Mouse (Mus musculus) hindbrain, embryonic 14.5 days (tissue): ENCODE results near the gene Rpap2. TPM values are rescaled to one million over a fixed set of nuclear protein-coding genes. Genes with fewer than 3 reads are reported as not detected.

Source experiments
- ATAC-seq: fragments of 200-750 bp; cut with Nextera tagmentation; 2 replicates; pipeline ENCODE4 v1.8.0; 2017; ENCODE audit warnings: moderate number of reproducible peaks, mild to moderate bottlenecking, moderate TSS enrichment, moderate library complexity; ENCODE audit not compliant: low FRiP score
- DNase-seq: peaks from one replicate; pipeline ENCODE4 v3.0.0-alpha.2; 2015; ENCODE audit warnings: low spot score
- H3K27ac ChIP-seq: fragments of 300-500 bp; sonication (generic); 2 replicates; pipeline ENCODE4 v1.5.1; 2014; ENCODE audit warnings: mild to moderate bottlenecking, moderate library complexity
- H3K27me3 ChIP-seq: fragments of 300-500 bp; sonication (generic); 2 replicates; pipeline ENCODE4 v1.6.1; 2014; ENCODE audit warnings: mild to moderate bottlenecking, low read length, mixed read lengths; ENCODE audit not compliant: control insufficient read depth, insufficient read depth
- H3K36me3 ChIP-seq: fragments of 300-500 bp; sonication (generic); replicated peaks from 2 replicates; pipeline ENCODE4 v1.6.1; 2014; ENCODE audit not compliant: control insufficient read depth, insufficient read depth
- H3K4me1 ChIP-seq: fragments of 300-500 bp; sonication (generic); replicated peaks from 2 replicates; pipeline ENCODE4 v1.6.1; 2014; ENCODE audit warnings: antibody characterized with exemption, low read length, mixed read lengths; ENCODE audit not compliant: control insufficient read depth, insufficient read depth
- H3K4me2 ChIP-seq: fragments of 300-500 bp; sonication (generic); replicated peaks from 2 replicates; pipeline ENCODE4 v1.6.1; 2014; ENCODE audit warnings: mild to moderate bottlenecking, moderate library complexity
- H3K4me3 ChIP-seq: fragments of 300-500 bp; sonication (generic); replicated peaks from 2 replicates; pipeline ENCODE4 v1.5.1; 2014; ENCODE audit warnings: mild to moderate bottlenecking, low read length
- H3K9ac ChIP-seq: fragments of 300-500 bp; sonication (generic); 2 replicates; pipeline ENCODE4 v1.6.1; 2014
- H3K9me3 ChIP-seq: fragments of 300-500 bp; sonication (generic); 2 replicates; pipeline ENCODE4 v1.6.1; 2016; ENCODE audit warnings: low read length; ENCODE audit not compliant: control insufficient read depth
- WGBS: fragments of 180-500 bp; shearing (Covaris S2); extraction: QIAGEN DNeasy Blood & Tissue Kit; methylation state at CpG from one replicate; pipeline ENCODE4 v1.1.7; 2014; 5-methylcytosine and 5-hydroxymethylcytosine counted together
- polyA plus RNA-seq: library from polyadenylated mRNA; unstranded; fragments of >200 nt; fragmentation: Nextera tagmentation; extraction: Ambion mirVana; gene quantifications from 2 replicates; pipeline ENCODE4 v1.2.1, GENCODE M21; 2014

Rpap2 gene
- polyA plus RNA-seq, 1 experiment from 2014 or later = 26.6 TPM

DNA sequence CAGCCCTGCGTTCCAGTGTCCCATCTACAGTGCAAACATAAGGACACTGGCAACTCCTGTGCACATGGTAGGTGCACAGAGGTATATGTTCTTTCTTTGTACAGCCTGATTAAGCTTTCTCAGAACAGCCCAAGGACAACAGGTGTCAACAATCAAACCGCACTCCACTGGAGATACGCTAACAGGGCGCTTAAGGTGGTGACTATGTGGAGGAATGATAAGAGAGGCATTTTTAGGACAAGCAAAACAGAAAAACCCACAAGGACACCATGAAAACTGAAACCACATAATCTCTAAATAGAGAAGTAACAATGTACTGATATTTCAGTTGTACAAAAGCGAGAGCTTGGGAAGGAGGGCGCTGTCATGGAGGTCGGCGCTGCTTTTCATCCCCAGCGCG, 103.7 kb downstream of the Rpap2 start:
- H3K36me3 ChIP-seq = no peaks in the 10 kb centered on the region
- H3K27ac ChIP-seq = no peak overlapping the region
- no peaks in the 10 kb centered on the region for H3K4me1 ChIP-seq
- DNase-seq (no peak), ATAC-seq (no peak)
- H3K27me3 ChIP-seq = no peaks in the 10 kb centered on the region
- no peak overlapping the region for H3K9ac ChIP-seq
- no peaks in the 10 kb centered on the region for H3K9me3 ChIP-seq
- no peak overlapping the region for H3K4me3 ChIP-seq
- WGBS = 93% methylated on average over 10 of the region's 10 CpGs
- no peak overlapping the region for H3K4me2 ChIP-seq

DNA sequence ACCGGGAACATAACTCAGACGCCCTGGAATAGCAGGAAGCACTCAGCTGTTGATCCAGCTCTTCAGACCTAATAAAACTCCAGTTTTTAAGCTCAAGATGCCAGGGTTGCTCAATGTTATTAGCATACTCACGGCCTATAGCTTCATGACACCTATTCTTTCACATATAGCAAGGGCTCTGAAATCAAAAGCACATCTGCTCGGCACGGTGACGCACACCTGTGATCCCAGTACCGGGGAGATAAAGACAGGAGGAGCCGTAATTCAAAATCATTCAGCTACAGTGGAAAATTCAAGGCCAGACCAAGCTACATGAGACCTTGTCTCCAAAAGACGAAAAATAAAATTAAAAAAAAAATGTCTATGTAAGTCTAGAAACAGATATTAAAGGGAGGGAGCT, 104.5 kb downstream of the Rpap2 start:
- no peak overlapping the region for H3K9ac ChIP-seq

DNA sequence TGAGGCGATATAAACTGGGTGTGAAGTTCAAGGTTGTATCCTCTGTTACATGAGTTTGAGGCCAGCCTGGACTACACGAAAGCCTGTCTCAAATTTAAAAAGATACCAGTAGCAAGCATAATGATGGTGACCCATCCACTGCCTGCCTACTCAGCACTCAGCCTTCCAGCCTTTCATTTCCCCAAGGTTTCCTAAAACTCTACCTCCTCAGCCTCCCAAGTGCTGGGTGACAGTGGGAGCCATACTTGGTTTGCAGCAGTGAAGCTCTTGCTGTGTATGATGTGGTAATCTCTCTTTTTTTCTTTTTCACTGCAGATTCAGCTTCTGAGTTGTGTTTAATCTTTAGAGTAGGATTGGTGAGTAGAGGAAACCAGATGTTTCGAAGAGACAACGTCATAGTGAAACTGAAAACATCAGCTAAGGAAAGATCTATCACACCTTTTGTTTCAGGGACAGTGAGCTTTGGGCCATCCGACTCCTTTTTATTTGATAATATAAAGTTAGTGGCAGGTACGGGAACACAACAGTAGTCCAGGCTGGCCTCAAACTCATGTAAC, 106.1 kb downstream of the Rpap2 start:
- Histone ChIP-seq H3K9ac (no peak overlapping the region), H3K4me1 (no peaks in the 10 kb centered on the region), H3K9me3 (no peaks in the 10 kb centered on the region), H3K27me3 (no peaks in the 10 kb centered on the region), H3K4me3 (no peak overlapping the region), H3K27ac (no peak overlapping the region), H3K36me3 (no peaks in the 10 kb centered on the region), H3K4me2 (no peak overlapping the region)
- ATAC-seq (no peak), DNase-seq (no peak)
- 87% methylated on average over 6 of the region's 6 CpGs for WGBS

More for the DNA sequence above, 104.5 kb downstream of the Rpap2 start:
- Histone ChIP-seq H3K36me3 (no peaks in the 10 kb centered on the region), H3K4me3 (no peak overlapping the region), H3K9me3 (no peaks in the 10 kb centered on the region), H3K27ac (no peak overlapping the region), H3K4me1 (no peaks in the 10 kb centered on the region), H3K27me3 (no peaks in the 10 kb centered on the region), H3K4me2 (no peak overlapping the region)
- ATAC-seq (no peak), DNase-seq (no peak)
- 87% methylated on average over 9 of the region's 9 CpGs for WGBS

DNA sequence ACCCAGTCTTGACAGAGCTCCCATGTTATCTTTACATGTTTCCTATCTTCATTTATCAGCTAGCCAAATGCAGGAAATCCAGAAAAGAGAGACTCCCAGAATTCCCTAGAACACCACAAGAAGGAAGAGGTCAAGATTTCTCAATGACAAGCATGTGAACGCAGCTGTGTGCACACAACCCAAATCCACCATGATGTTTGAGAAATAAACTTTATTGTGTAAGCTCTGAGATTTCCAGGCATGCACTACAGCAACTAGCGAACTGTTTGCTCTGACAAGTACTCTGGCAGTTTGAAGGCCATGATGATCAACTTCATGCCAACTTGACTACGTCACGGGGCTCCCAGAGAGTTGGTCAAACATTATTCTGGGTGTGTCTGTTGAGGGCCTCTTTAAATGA, 108.6 kb downstream of the Rpap2 start:
- H3K27ac ChIP-seq = no peak overlapping the region
- H3K4me1 ChIP-seq = no peaks in the 10 kb centered on the region
- no peaks in the 10 kb centered on the region for H3K36me3 ChIP-seq
- no peaks in the 10 kb centered on the region for H3K9me3 ChIP-seq
- DNase-seq (no peak), ATAC-seq (no peak)
- H3K9ac ChIP-seq = no peak overlapping the region
- 92% methylated on average over 4 of the region's 4 CpGs for WGBS
- no peak overlapping the region for H3K4me2 ChIP-seq
- 0 out of 2 replicates have a peak, but pooled peaks cover 3% of the 10 kb centered on the region for H3K27me3 ChIP-seq
- no peak overlapping the region for H3K4me3 ChIP-seq

DNA sequence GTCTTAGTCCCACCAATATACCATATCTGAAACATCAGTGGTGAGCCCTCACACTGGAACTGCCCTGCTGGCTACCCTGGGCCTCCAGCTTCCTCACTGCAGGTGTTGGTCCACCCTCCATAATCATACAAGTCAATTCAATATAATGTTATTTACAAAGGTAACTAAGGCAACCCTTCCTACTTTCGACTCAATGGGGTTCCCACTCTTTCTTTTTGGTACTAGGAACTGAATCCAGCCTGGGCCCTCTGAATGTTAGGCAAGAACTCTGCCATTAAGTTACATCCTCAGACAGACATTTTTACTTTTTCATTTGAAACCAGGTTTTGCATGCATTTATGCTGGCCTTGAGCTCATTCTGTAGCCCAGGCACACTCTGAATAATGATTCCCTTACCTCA, 109.1 kb downstream of the Rpap2 start:
- no peak overlapping the region for H3K4me3 ChIP-seq
- H3K9me3 ChIP-seq = no peaks in the 10 kb centered on the region
- ATAC-seq = no peak
- H3K27me3 ChIP-seq = 0 out of 2 replicates have a peak, but pooled peaks cover 3% of the 10 kb centered on the region
- no peak for DNase-seq
- no peak overlapping the region for H3K27ac ChIP-seq
- H3K4me2 ChIP-seq = no peak overlapping the region
- H3K4me1 ChIP-seq = no peaks in the 10 kb centered on the region
- H3K36me3 ChIP-seq = no peaks in the 10 kb centered on the region
- no peak overlapping the region for H3K9ac ChIP-seq
- WGBS = 87% methylated on average over 1 of the region's 1 CpGs

GRCm38 (mm10) chr5:107708124-107708797, 111.1 kb downstream of the Rpap2 start:
- 90% methylated on average over 8 of the region's 8 CpGs for WGBS
- DNase-seq (no peak), ATAC-seq (no peak)
- Histone ChIP-seq H3K4me2 (no peak overlapping the region), H3K36me3 (no peaks in the 10 kb centered on the region), H3K4me3 (no peak overlapping the region), H3K9ac (no peak overlapping the region), H3K9me3 (no peaks in the 10 kb centered on the region), H3K4me1 (no peaks in the 10 kb centered on the region), H3K27ac (no peak overlapping the region), H3K27me3 (0 out of 2 replicates have a peak, but pooled peaks cover 3% of the 10 kb centered on the region)

Other genes starting within 250 kb of the Rpap2 start
- gene Ephx4, start 194.6 kb upstream of the Rpap2 start, polyA plus RNA-seq = 2.9 and 3.2 TPM in 2 replicates
- not detected in 2 replicates for gene Lpcat2b, start 165.8 kb upstream of the Rpap2 start, polyA plus RNA-seq
- 17.9 and 23.0 TPM in 2 replicates for gene Btbd8, start 159.4 kb upstream of the Rpap2 start, polyA plus RNA-seq
- gene Gm42669, start 89.8 kb upstream of the Rpap2 start, polyA plus RNA-seq = 0.39 and 0.91 TPM in 2 replicates
- 0.17 and 0.20 TPM in 2 replicates for gene 1700028K03Rik, start 62.7 kb upstream of the Rpap2 start, polyA plus RNA-seq
- gene Glmn, start 515 bp downstream of the Rpap2 start, polyA plus RNA-seq = 33.7 and 36.1 TPM in 2 replicates
- gene Gfi1, start 128.7 kb downstream of the Rpap2 start, polyA plus RNA-seq = 0.08 TPM in 1 of 2 replicates, not detected in the other
- gene Ube2d2b, start 232.7 kb downstream of the Rpap2 start, polyA plus RNA-seq = 0.12 and 0.23 TPM in 2 replicates